18 mouse cellular contexts compared by ENCODE assay signal in genomic region chr1:77464108-77464507, GRCm38 (mm10). TPM values are rescaled to one million over a fixed set of nuclear protein-coding genes. Genes with fewer than 3 reads are reported as not detected.
"Had no signal": no experiment of that assay in that cellular context is flagged by ENCODE, and none has a peak within 500 bp of the region (broad histone marks: within the 10 kb centered on the region; RNA-seq: fewer than 3 reads in every experiment).

No protein-coding gene starts in this region.

- ATAC-seq: liver, postnatal 0 days; lung, postnatal 0 days; midbrain, embryonic 13.5 days; midbrain, embryonic 15.5 days had no signal

- H3K9me3 ChIP-seq: lung, embryonic 15.5 days; midbrain, embryonic 13.5 days; midbrain, embryonic 15.5 days; neural tube, embryonic 12.5 days; stomach, embryonic 15.5 days had no signal

- H3K27ac ChIP-seq: lung, embryonic 15.5 days; macrophage; midbrain, embryonic 13.5 days; midbrain, embryonic 15.5 days; neural tube, embryonic 12.5 days; stomach, embryonic 15.5 days; stomach, postnatal 0 days had no signal

- H3K4me1 ChIP-seq: megakaryocyte, embryonic 14.5 days; neural tube, embryonic 12.5 days had no signal

- H3K36me3 ChIP-seq: lung, embryonic 15.5 days; midbrain, embryonic 13.5 days; midbrain, embryonic 15.5 days; neural tube, embryonic 12.5 days; stomach, embryonic 15.5 days had no signal

- H3K4me2 ChIP-seq: lung, embryonic 15.5 days; midbrain, embryonic 11.5 days; midbrain, embryonic 13.5 days; midbrain, embryonic 15.5 days; neural tube, embryonic 12.5 days; stomach, embryonic 15.5 days had no signal

- H3K9ac ChIP-seq: liver, postnatal 0 days; lung, embryonic 15.5 days; midbrain, embryonic 13.5 days; midbrain, embryonic 15.5 days; neural tube, embryonic 12.5 days; stomach, embryonic 15.5 days had no signal

- H3K4me3 ChIP-seq: lung, embryonic 15.5 days; megakaryocyte, embryonic 14.5 days; midbrain, embryonic 13.5 days; midbrain, embryonic 15.5 days; neural tube, embryonic 12.5 days; stomach, embryonic 15.5 days had no signal

- H3K27me3 ChIP-seq: lung, embryonic 15.5 days; megakaryocyte, embryonic 14.5 days; midbrain, embryonic 13.5 days; midbrain, embryonic 15.5 days; neural tube, embryonic 12.5 days; stomach, embryonic 15.5 days had no signal

- DNase-seq: liver, postnatal 0 days; lung, adult 2 months; lung, postnatal 14 days; lung, postnatal 36 days; right cerebral cortex, postnatal 14 days; thymus, adult 2 months; thymus, postnatal 25 days; thymus, postnatal 4 days had no signal

RNA-seq across cellular contexts. Expression of gene Epha4, which starts 50.8 kb away (rescaled TPM):
- polyA plus RNA-seq: macrophage had no signal
